Mouse (Mus musculus) kidney, adult 2 months (tissue): ENCODE measurements around the gene Rnf216.

Experiments
- CTCF ChIP-seq: fragments of 200-500 bp; conservative IDR thresholded peaks from 2 replicates; pipeline ENCODE4 v1.5.1; 2011; ENCODE audit warnings: low read depth, mild to moderate bottlenecking, control low read depth, low read length, moderate library complexity, mixed read lengths; ENCODE audit not compliant: insufficient read depth, insufficient read length
- POLR2A ChIP-seq: fragments of 200-500 bp; IDR thresholded peaks from one replicate; pipeline ENCODE4 v1.6.1; 2011; ENCODE audit warnings: low read depth, low read length, control low read depth

- TF ChIP-seq CTCF (no peak), POLR2A (no peak)
Measured at GRCm38 (mm10) chr5:143031193-143031592, 81.6 kb downstream of the Rnf216 start.
